Mouse (Mus musculus) brain, adult 10 weeks (tissue): Measurements from ENCODE around the gene Lcn12. TPM values are rescaled to one million over a fixed set of nuclear protein-coding genes. Genes with fewer than 3 reads are reported as not detected.

ENCODE experiments used
- polyA plus RNA-seq: library from polyadenylated mRNA; stranded (reverse); fragments of 350-450 nt; fragmentation: Illumina TruSeq; extraction: RNeasy Lipid Tissue Mini Kit (QIAGEN cat#74804); gene quantifications from one replicate; pipeline ENCODE4 v1.2.3, GENCODE M21; 2015; ENCODE audit warnings: low read depth, low replicate concordance

The Lcn12 gene
- polyA plus RNA-seq = not detected

GRCm38 (mm10) chr2:25493476-25493961, at the start of gene Lcn12:
Gene Lcn12 (minus strand): TSS chr2:25493911.

GRCm38 (mm10) chr2:25501593-25502486, 8.1 kb upstream of the Lcn12 start, which contains the start of gene C8g:
Gene C8g (minus strand): TSS chr2:25501719.

GRCm38 (mm10) chr2:25500576-25501405, 7.1 kb upstream of the Lcn12 start, which contains the start of gene Fbxw5:
Gene Fbxw5 (plus strand): TSS chr2:25500750.

GRCm38 (mm10) chr2:25469969-25470368, 23.7 kb downstream of the Lcn12 start, which contains the start of gene Ptgds:
Gene Ptgds (minus strand): TSS chr2:25470046.

GRCm38 (mm10) chr2:25460551-25461309, 33.0 kb downstream of the Lcn12 start, which contains the start of gene Paxx:
Gene Paxx (minus strand): TSS chr2:25461094.

GRCm38 (mm10) chr2:25456205-25456953, 37.3 kb downstream of the Lcn12 start, which contains the start of gene Clic3:
Gene Clic3 (plus strand): TSS chr2:25456838.

Other genes with a start within 250 kb of the Lcn12 start
- 6.7 TPM for gene AL732309.1, start 247.0 kb downstream of the Lcn12 start, polyA plus RNA-seq
- gene Tmem203, start 238.5 kb downstream of the Lcn12 start, polyA plus RNA-seq = 19.6 TPM
- gene Tprn, start 231.3 kb downstream of the Lcn12 start, polyA plus RNA-seq = 23.4 TPM
- 92.1 TPM for gene Ssna1, start 221.5 kb downstream of the Lcn12 start, polyA plus RNA-seq
- gene Anapc2, start 221.4 kb downstream of the Lcn12 start, polyA plus RNA-seq = 89.9 TPM
- not detected for gene Tmem210, start 205.8 kb downstream of the Lcn12 start, polyA plus RNA-seq
- gene Lrrc26, start 204.0 kb downstream of the Lcn12 start, polyA plus RNA-seq = not detected
- 267 TPM for gene Grin1, start 174.7 kb downstream of the Lcn12 start, polyA plus RNA-seq
- gene Man1b1, start 161.6 kb downstream of the Lcn12 start, polyA plus RNA-seq = 51.8 TPM
- gene Dpp7, start 137.6 kb downstream of the Lcn12 start, polyA plus RNA-seq = 38.1 TPM
- gene Uap1l1, start 128.2 kb downstream of the Lcn12 start, polyA plus RNA-seq = 27.2 TPM
- gene Sapcd2, start 121.6 kb downstream of the Lcn12 start, polyA plus RNA-seq = 2.5 TPM
- 11.2 TPM for gene Entpd2, start 98.0 kb downstream of the Lcn12 start, polyA plus RNA-seq
- 274 TPM for gene Npdc1, start 94.6 kb downstream of the Lcn12 start, polyA plus RNA-seq
- gene Fut7, start 70.6 kb downstream of the Lcn12 start, polyA plus RNA-seq = 1.1 TPM
- 105 TPM for gene Abca2, start 65.2 kb downstream of the Lcn12 start, polyA plus RNA-seq
- not detected for gene Clic3, start 37.1 kb downstream of the Lcn12 start, polyA plus RNA-seq
- gene Paxx, start 32.8 kb downstream of the Lcn12 start, polyA plus RNA-seq = 96.2 TPM
- 2,295 TPM for gene Ptgds, start 23.9 kb downstream of the Lcn12 start, polyA plus RNA-seq
- 96.2 TPM for gene Fbxw5, start 6.8 kb upstream of the Lcn12 start, polyA plus RNA-seq
- 1.9 TPM for gene C8g, start 7.8 kb upstream of the Lcn12 start, polyA plus RNA-seq
- gene Traf2, start 53.0 kb upstream of the Lcn12 start, polyA plus RNA-seq = 10.6 TPM
- 365 TPM for gene Edf1, start 63.9 kb upstream of the Lcn12 start, polyA plus RNA-seq
- 0.95 TPM for gene Mamdc4, start 80.9 kb upstream of the Lcn12 start, polyA plus RNA-seq
- 94.8 TPM for gene Phpt1, start 81.3 kb upstream of the Lcn12 start, polyA plus RNA-seq
- gene Ajm1, start 87.8 kb upstream of the Lcn12 start, polyA plus RNA-seq = 44.4 TPM
- 145 TPM for gene Rabl6, start 114.6 kb upstream of the Lcn12 start, polyA plus RNA-seq
- not detected for gene Ccdc183, start 123.8 kb upstream of the Lcn12 start, polyA plus RNA-seq
- gene Tmem141, start 128.1 kb upstream of the Lcn12 start, polyA plus RNA-seq = 54.0 TPM
- 0.79 TPM for gene Fcna, start 134.1 kb upstream of the Lcn12 start, polyA plus RNA-seq
- not detected for gene Lcn8, start 159.2 kb upstream of the Lcn12 start, polyA plus RNA-seq
- not detected for gene Lcn5, start 164.0 kb upstream of the Lcn12 start, polyA plus RNA-seq
- not detected for gene Lcn6, start 182.9 kb upstream of the Lcn12 start, polyA plus RNA-seq
- gene Lcn10, start 188.8 kb upstream of the Lcn12 start, polyA plus RNA-seq = not detected
- not detected for gene Obp2a, start 206.1 kb upstream of the Lcn12 start, polyA plus RNA-seq
- gene Bmyc, start 212.8 kb upstream of the Lcn12 start, polyA plus RNA-seq = 81.8 TPM
- not detected for gene Obp2b, start 243.1 kb upstream of the Lcn12 start, polyA plus RNA-seq